Mouse (Mus musculus) spleen, postnatal 36 days (tissue): ENCODE data around the gene Ccl9.
"Not testable (repeated sequence)": the region's sequence is repeated elsewhere in the genome, so short reads cannot be mapped to it uniquely, and the experiment has no call there.

ENCODE experiments used
- DNase-seq, 2 experiments: peaks; one replicate each; pipeline ENCODE4 v3.0.0; 2022; ENCODE audit warnings: low spot score in 2 of 2, mixed read lengths in 1 of 2

The Ccl9 gene

DNA sequence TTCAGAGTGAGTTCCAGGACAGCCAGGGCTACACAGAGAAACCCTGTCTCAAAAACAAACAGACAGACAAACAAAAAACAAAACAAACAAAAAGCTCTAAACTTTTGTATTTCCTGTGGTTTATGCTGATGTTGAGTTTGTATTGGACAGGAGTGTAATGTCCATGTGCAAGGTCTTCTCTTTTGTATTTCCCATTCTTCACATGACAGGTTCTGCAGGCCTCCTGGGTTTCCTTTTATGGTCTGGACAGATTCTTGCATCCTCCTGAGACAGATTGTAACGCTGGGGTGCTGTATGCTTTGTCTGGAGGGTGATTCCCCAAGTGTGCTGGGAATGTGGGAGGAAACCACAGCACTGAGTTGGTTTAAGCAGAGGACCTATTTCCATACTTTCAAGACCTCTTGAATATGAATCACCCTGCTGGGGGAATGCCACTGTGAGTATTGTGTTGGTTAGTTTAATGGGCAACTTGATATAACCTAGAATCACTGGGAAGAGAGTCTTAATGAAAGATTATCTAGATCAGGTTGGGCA is 2.3 kb upstream of the Ccl9 start:
- no peak for DNase-seq

DNA sequence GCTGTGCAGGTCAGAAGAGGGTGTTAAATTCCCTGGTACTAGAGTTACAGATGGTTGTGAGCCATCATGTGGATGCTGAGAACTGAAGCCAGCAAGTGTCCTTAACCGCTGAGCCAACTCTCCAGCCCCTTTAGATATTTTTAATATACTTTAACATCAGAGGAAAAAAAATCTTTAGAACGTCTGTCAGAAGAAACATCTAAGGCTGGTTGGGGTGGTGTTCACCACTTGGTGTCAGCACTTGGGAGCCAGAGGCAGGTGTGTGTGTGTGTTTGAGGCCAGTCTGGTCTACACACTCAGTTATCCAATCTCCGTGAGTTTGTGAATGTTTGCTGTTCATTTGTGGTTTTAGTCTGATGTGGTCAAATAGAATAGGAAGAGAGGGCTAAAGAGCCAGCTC is 563 bp upstream of the Ccl9 start:
- no peak for DNase-seq

DNA sequence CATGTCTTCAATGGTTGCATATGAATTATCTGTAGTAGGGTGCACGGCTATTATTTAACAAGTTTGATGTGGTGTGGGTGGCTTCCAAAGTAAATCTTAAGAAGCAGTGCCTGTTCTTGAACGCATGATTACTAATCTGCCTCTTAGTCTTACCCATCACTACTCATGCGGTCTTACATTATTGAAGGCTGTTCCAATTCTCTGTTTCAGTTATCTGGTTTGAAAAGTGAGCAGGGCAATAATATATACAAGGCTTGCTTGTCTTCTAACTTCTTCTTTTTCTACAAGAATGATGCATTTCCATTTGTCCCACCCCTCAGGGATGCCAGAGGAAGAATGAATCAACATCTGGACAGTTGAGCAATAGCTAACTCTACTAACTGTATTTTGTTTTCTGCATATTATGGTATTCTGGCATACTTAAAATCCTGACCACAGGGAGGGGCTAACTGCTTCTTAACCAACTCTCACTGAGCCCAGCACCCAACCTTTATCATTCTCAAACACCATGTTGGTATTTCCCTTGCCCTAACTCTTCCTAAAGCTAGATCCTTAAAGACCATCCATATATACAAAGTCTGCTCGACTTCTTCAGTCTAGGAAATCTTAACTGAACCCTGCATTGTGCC is 1.4 kb downstream of the Ccl9 start:
- DNase-seq, result no peak

DNA sequence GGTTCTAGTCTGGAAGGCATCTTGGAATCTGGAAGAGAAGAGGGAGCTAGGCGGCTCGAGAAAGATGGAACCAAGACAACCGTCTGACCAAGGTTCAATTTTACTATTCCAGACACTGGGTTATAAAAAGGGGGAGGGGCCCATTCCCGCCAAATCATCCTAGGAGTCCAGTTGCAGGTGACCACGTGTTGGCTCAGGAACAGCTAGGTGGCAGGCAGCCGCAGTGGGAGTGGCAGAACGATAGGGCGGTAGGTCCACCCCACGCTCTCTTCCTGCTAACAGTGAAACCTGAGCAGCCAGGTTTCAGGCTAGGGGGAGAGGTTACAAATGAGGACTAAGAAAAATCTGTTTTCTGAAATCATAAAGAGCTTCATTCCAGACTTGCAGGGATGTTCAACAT is 5.6 kb downstream of the Ccl9 start:
- DNase-seq, result no peak

DNA sequence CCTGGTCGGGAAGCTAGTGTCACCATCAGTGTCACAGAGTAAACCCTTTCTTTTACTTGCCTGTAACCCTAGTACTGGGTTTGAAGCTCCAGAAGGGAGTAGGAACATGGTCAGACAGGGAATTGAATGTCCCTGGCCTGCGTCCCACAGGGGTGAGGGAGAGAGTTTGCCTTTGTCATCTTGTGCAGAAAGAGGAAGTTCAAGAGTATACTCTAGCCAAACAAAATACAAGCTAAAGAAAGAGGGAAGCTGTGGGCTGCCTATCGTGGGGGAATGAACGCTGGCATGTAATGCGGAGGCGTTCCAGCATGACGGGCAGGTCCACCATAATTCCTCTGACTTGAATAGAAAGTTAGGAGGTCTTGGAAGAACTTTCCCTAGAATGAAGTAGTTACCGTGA is 6.2 kb downstream of the Ccl9 start:
- DNase-seq, result peak; percentile 41 to 49

DNA sequence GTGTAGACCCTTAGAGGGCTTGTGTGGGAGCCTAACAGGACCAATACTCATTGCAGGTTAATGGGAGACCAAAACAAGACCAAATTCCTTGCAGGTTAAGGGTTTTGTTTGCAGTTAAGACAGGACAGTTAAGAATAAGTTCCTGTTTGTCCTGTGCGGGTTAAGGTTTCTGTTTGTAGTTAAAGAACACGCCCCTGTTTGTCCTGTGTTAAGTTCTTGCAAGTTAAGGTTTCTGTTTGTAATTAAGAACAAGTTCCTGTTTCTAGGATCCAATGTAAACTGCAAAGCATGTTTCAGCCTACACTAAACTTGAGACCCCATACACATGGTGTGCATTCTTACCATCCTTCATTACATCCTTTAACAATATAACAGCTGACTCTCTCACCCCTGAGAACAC is 8.2 kb downstream of the Ccl9 start:
- DNase-seq, result no peak

DNA sequence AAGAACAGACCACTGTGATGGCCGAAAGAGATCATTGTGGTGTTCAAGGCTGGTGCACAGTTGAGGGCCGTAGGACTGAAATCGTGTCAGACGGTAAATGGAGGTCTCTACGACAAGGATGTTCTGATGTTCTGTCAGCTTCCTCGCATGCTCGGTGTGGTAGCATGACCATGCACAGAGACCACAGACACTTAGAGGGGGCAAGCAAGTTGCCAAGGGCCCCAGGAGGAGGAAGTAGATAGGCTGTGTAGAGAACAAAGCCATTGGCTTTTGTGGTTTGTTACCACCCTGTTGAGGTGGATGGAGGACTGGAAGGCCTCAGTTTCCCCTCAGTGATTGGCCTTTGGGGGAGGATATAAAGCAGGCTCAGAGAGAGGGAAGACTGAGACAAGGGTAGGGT is 9.2 kb downstream of the Ccl9 start:
- no peak for DNase-seq

DNA sequence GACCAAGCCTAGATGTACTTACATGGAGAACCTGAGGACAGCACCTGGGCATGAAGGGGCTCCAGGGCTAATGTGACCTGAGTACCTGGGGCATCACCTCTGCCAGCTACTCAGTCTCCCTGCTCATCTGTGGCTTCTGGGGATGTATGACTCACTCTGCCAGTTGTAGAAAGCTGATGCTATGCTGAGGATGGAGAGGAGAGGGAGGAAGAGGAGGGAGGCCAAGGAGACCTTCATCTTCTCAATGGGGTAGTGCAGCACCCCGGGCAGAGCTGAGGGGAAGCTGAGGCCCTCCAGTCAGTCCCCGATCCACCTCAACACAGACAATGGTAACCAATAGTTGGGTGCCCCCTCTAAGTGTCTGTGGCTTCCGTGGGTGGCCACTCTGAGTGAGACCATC is 9.7 kb downstream of the Ccl9 start:
- DNase-seq, result no peak

DNA sequence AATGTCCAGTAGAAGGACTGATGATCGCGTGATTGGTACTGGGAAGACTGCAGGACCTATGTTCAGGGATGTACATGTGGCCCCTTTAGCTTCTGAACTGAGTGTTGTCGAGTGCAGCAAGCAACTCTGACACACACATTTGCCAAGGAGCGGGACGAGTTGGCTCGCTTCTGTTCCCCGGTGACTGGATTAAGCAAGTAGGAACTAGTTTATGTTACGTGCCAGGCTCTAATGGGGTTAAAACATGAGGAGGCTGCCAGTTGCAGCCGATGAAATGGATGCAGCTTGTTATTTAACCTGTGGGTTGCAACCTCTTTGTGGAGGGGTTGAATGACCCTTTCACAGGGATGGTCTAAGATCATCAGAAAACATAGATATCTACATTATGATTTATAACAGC is 10.4 kb downstream of the Ccl9 start:
- DNase-seq, result no peak

DNA sequence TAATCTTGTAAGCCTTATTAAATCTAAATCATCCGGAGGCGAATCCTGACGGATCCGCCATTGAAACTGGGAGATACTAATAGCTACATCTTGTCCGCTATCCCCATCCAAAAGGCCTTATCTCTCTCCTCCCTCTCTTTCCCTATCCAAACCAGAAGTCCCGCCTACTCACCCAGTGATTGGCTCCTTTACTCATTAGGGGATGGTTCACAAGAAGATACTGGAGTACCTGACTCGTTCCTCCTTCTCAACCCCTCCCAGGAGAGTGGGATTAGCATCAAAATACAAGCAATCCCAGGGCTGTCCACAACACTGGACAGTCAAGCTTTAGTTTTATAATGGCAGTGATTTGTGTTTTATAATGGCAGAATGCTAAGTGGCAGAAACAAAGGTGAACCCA is 11.1 kb downstream of the Ccl9 start:
- DNase-seq, result no peak

DNA sequence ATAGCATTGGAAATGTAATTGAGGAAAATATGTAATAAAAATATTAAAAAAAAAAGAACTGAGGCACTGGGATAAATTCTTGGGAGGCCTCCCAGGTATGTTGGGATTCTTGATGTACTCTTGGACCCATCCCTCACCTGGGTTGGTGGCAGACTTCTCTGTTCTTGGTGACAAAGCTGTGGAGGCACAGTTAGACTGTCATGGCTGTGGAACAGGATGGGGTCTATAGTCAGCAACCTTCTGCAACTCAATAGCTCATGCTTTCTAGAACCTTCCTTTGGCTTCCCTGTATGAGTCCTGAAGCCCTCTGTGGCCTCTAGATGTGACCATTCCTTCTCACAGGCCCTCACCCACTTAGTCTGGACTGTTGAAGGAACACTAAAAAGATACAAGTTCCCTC is 11.8 kb downstream of the Ccl9 start:
- no peak for DNase-seq

DNA sequence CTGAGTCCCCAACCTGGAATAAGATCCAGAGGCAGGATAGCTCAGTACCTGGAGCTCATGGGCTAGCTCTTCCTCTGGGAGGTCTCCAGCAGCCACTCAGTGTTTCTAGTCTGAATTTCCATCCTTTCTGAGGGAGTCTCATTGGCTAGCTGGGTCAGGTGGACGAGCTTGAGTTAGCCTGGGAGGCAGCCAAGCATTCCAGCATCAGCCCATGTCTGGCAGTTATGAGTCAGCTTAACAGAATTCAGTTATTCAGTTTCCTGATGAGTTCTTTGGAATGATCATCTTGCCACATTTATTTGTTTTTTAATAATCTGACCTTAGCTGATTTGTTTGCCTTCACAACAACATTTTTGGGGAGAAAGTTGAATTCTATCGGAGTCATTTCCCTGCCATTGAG is 14.7 kb downstream of the Ccl9 start:
- no peak for DNase-seq

DNA sequence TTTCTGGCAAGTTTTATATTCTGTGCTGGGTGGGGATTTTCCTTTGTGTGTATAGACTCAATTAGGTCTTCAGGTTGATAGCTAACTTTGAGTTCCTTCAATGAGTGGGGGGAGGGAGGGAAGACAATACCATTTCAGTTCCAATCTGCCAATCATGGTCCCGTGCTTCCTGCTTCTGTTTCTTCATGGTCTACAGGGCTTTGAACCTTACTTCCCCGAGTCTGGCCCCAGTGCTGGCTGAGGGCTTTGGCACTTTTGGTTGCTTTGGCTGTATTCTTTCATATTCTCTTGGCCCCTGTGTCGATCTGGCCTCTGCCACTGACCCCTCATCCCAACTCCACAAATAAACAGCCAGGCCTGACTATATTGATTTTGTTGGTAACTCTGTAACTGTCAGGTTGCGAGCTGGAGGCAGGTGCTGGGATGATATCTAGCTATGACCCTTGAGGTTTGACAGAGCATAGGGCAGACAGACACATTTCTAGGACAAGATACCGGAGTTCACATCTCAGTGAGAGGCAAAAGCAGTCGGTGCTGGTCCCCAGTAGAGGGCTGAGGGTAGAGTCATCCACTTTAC is 16.0 kb downstream of the Ccl9 start:
- DNase-seq, result peak in 1 of 2 experiments; percentile 16

DNA sequence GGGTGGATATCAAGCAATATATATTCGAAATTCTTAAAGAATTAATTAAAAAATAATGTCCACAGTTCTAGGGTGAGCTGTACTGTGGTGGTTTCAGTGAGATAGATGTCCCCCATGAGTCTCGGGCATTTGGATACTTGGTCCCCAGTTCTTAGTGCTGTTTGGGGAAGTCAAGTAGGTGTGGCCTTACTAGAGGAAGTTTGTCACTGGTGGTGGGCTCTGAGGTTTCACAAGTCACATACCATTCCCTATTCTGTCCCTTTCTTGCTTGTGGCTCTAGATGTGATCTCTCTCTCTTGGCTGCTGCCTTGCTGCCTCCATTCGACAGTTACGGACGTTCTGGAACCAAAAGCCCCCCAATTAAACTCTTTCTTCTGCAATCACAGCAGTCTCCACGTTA is 18.0 kb downstream of the Ccl9 start:
- DNase-seq, result peak; percentile 55 to 63

DNA sequence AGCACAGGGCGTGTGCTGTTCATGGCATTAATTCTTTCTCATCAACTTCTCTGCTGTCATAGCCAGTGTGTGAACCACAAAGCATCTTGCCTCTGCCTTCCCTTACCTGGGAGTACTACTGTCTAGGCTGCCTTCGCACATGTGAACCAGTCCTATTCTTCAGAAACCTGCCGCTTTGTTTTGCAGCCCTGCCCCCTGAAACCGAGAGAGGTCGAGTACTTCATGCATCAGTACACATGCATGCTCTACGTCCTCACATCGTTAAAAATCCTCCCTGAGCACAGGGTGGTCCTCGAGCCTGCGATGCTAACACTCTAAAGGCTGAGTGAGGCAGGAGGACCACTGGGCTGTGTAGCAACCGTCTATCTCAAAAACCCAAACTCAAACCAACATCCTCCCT is 21.4 kb downstream of the Ccl9 start:
- no peak for DNase-seq

DNA sequence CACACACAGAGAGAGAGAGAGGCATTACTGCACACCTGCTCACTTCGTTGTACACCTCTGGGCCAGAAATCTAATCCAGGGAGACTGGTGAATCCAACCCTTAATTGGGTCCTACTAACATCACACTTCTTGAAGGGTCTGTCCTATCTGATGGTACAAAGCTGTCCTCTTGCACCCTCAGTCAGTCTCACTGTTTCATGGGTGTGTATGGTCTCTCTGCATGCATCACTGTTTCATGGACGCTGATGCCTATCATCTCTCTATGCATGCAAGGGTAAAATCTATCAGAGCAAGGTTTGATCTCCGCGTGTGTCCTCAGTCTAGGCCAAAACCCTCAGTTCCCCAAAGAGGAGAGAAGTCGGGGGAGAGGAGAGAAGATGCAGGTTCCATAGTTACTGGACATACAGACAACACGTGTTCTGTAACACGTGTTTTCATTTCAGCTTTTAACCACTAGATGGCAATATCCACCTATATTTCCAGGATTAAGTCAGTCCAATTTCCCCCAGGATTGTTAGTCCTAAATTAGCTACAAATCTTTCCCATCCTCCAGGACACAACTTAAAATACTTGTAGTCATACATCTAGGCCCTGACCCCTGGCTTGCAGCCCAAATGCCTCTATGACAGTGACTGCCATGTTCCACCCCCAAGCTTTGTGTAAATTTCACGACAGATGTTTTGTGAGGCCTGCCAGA is 22.2 kb downstream of the Ccl9 start:
- peak in 1 of 2 experiments; percentile 27 for DNase-seq

DNA sequence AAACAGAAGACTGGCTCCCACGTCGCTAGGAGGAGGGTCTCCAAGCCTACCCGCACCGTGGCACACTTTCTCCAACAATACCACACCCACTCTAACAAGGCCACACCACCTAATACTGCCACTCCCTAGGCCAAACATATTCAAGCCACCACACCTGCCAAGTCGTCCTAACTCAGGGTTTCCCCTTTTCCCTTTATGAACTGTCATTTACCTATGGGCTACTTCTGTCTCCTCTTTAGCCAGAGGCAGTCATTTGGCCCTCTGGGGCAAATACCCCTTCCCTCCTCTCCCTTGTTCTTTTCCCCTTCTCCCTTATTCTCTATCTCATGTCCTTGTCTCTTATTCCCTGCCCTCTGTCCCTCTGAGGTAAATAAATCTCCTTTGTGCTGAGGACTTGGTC is 26.8 kb downstream of the Ccl9 start:
- no peak for DNase-seq

DNA sequence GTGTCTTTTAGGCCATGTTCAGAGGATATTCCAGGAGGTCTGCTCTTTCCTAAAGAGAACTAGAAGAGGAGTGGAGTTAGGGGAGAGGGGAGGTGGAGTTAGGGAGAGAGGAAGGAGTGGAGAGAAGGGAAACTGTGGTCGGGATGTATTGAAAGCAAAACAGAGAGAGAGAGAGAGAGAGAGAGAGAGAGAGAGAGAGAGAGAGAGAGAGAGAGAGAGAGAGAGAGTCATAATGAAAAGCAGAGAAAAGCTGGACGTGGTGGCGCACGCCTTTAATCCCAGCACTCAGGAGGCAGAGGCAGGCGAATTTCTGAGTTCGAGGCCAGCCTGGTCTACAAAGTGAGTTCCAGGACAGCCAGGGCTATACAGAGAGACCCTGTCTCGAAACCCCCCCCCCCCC is 27.4 kb downstream of the Ccl9 start:
- DNase-seq, result not testable (repeated sequence)

DNA sequence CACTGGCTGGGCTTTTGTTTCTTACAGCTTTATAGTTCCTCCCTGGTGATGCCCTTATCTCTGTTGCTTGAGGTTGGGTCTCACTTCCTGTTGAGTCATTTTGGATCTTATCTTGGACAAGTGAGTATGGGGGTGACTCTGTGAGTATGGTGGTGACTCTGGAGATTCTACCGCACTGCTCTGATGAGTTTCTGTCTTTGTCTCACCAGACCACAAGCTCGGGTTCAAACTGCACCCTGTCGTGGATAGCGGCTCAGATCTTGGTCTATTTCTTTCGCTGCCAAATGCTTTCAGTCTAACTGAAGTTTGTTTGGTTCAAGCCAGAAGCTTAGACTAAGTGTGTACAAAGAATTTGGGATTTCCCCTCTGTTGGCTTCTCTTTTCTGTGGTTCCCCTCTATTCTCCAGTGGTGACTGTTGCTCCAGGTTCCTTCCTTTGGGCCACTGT is 28.2 kb downstream of the Ccl9 start:
- peak in 1 of 2 experiments; percentile 15 for DNase-seq

DNA sequence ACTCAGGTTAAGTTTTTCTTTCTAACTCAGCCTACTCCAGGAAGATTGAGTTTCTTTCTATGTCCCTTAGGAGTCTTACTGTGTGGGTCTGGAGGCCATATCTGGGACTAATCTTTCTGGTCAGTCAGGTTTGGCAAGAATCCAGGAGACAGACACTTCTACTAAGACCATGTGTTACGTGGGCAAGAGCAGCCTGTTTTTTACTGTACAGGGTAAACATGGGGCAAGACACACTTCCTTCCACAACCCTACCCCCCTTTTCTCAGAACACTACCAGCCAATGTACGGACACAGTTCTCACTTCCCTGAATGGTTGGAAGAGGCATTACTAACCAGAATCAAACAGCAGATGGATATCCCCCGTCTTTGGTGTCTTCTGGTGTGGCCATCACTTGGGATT is 34.2 kb downstream of the Ccl9 start:
- peak in 1 of 2 experiments; percentile 24 for DNase-seq

DNA sequence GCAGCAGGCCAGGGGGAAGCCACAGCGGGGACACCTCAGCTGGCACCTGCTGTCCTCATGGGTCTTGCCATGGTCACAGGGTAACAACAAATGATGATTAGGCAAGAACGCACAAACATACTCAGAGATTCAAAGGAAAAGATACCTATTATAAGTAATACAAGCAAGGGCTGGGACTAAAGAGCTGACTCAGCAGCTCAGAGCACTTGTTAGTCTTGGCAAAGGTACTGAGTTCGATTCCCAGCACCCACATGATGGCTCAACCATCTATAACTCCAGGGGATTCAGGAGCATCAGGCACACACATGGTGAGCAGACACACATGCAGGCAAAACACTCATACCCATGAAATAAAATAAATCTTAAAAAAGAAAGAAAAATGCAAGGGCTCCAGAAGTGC is 37.0 kb downstream of the Ccl9 start:
- DNase-seq, result no peak

DNA sequence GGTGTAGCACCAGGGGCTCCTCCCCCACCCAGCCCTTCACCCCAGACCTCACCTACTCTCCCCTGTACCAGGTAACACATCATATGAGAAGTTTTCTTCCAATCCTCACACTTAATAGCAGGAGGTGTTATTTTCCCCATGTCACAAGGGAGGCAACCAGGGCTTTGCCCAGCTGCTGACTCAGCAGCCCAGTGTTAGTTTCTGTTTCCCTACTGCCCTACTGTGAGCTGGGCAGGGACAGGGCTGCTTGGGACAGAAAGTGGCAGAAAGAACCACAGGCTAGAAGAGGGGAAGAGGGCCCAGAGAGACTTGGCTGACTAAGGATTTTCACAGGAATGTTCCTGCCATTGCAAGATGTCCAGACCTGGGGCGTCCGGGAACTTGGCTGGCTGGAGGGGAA is 37.5 kb downstream of the Ccl9 start:
- DNase-seq, result no peak

DNA sequence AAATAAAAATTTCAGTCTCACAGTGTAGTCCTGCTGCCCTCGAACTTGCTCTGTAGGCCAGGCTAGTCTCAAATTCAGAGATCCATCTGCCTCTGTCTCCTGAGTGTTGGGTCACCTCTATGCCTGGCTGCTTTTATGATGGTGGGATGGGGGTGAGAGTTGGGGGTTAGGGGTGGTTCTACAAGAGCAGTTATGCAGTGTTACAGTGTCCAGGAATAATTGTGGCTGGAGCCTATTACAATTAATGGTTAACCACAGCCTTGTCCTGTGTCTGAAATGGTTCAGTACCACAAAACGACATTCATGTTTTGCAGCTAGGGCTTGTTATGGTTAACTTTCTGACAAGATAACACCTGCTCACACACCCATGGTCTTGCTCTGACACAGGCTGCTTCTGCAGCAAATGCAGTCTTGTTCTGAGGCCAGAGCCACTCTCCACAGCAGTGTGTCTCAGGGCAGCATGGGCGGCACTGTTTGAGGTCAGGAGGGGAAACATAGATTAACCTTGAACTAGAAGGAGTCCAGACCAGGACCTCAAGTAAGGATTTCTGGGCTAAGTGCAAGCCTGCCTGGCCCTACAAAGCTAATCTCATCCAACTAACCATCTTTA is 39.6 kb downstream of the Ccl9 start:
- DNase-seq, result no peak
